Mouse (Mus musculus) heart, postnatal 0 days (tissue): ENCODE measurements at regions not wholly inside any gene's neighbourhood (a gene's known extent, or its start where the extent isn't known, plus 50 kb on each side); places are given as distances from the start of the nearest gene placed in this dataset.

ENCODE experiments used
- ATAC-seq: fragments of 200-750 bp; cut with Nextera tagmentation; 2 replicates; pipeline ENCODE4 v1.8.0; 2017; ENCODE audit warnings: low read depth, moderate number of reproducible peaks, moderate library complexity; ENCODE audit not compliant: insufficient read depth
- DNase-seq: peaks from one replicate; pipeline ENCODE4 v3.0.0-alpha.2; 2016; ENCODE audit warnings: low spot score
- H3K27ac ChIP-seq: fragments of 300-500 bp; sonication (generic); 2 replicates; pipeline ENCODE4 v1.5.1; 2014; ENCODE audit warnings: low read depth, mild to moderate bottlenecking
- H3K27me3 ChIP-seq: fragments of 300-500 bp; sonication (generic); 2 replicates; pipeline ENCODE4 v1.6.1; 2014; ENCODE audit warnings: low read length, mixed read lengths; ENCODE audit not compliant: control insufficient read depth, insufficient read depth
- H3K36me3 ChIP-seq: fragments of 300-500 bp; sonication (generic); replicated peaks from 2 replicates; pipeline ENCODE4 v1.6.1; 2014; ENCODE audit warnings: low read length, mixed read lengths; ENCODE audit not compliant: control insufficient read depth, insufficient read depth
- H3K4me1 ChIP-seq: fragments of 300-500 bp; sonication (generic); 2 replicates; pipeline ENCODE4 v1.6.1; 2014; ENCODE audit warnings: antibody characterized with exemption; ENCODE audit not compliant: control insufficient read depth, insufficient read depth
- H3K4me2 ChIP-seq: fragments of 300-500 bp; sonication (generic); 2 replicates; pipeline ENCODE4 v1.6.1; 2014; ENCODE audit warnings: low read depth, mild to moderate bottlenecking, low read length, moderate library complexity
- H3K4me3 ChIP-seq: fragments of 300-500 bp; sonication (generic); 2 replicates; pipeline ENCODE4 v1.5.1; 2014; ENCODE audit warnings: low read depth, low read length
- H3K9ac ChIP-seq: fragments of 300-500 bp; sonication (generic); replicated peaks from 2 replicates; pipeline ENCODE4 v1.6.1; 2014; ENCODE audit warnings: low read depth, low read length, mixed read lengths
- H3K9me3 ChIP-seq: fragments of 300-500 bp; sonication (generic); replicated peaks from 2 replicates; pipeline ENCODE4 v1.6.1; 2016; ENCODE audit warnings: low read length; ENCODE audit not compliant: control insufficient read depth
- CTCF ChIP-seq: IDR thresholded peaks from 2 replicates; pipeline ENCODE4 v1.5.1; 2016; ENCODE audit warnings: antibody characterized with exemption, control low read depth, low read depth
- EP300 ChIP-seq: IDR thresholded peaks from 2 replicates; pipeline ENCODE4 v1.6.1; 2016; ENCODE audit warnings: antibody characterized with exemption, low read depth
- WGBS: fragments of 180-500 bp; shearing (Covaris S2); extraction: QIAGEN DNeasy Blood & Tissue Kit; methylation state at CpG from one replicate; pipeline ENCODE4 v1.1.7; 2014; 5-methylcytosine and 5-hydroxymethylcytosine counted together

DNA sequence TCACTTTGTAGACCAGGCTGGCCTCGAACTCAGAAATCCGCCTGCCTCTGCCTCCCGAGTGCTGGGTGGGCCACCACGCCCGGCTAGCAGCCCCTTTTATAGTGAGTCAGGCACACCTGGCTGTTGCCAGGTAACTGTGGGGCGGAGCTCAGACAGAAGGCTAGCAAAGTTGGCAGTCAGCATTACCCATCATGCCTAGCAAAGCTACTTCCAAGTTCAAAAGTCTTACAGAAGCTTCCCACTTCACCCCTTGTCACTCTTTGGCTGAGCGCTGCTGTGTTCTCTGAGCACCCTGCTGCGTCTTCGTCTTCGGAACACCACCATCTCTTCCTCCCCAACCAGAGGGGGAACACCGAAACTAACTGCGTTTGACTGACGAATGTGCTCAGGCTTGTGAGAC lies 279.1 kb upstream of the Jmjd1c start:
- 87% methylated on average over 13 of the region's 13 CpGs for WGBS
- ATAC-seq: no peak
- TF ChIP-seq CTCF (no peak), EP300 (no peak)

DNA sequence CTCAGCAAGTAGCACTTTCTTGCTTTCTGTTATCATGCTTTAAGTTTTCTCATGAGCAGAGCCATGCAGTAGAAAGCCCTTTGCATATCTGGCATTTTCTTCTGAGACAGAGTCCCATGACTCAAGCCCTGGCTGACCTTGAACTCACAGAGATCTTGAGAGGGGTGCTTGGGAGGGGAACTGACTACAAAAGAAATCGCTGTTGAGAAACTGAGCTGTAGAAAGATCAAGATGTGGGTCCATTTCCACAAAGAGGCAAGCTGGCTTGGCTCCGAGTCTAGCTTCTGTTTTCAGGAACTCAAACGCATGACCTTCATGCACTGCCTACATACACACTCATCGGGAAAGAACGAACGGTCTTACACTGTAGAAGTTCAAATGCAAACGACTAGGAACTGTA lies 278.0 kb upstream of the Jmjd1c start:
- Histone ChIP-seq H3K4me3 (no peak overlapping the region), H3K4me2 (no peak overlapping the region), H3K9ac (no peak overlapping the region), H3K27ac (no peak overlapping the region), H3K9me3 (no peaks in the 10 kb centered on the region), H3K4me1 (0 out of 2 replicates have a peak, but pooled peaks cover 3% of the 10 kb centered on the region), H3K36me3 (no peaks in the 10 kb centered on the region), H3K27me3 (0 out of 2 replicates have a peak, but pooled peaks cover 3% of the 10 kb centered on the region)
- DNase-seq (no peak), ATAC-seq (no peak)
- no peak for TF ChIP-seq CTCF
- TF ChIP-seq EP300: no peak
- WGBS: 64% methylated on average over 7 of the region's 7 CpGs

More for the DNA sequence above, 279.1 kb upstream of the Jmjd1c start:
- DNase-seq: no peak
- Histone ChIP-seq H3K4me3 (no peak overlapping the region), H3K9me3 (no peaks in the 10 kb centered on the region), H3K36me3 (no peaks in the 10 kb centered on the region), H3K27ac (no peak overlapping the region), H3K4me2 (no peak overlapping the region), H3K4me1 (0 out of 2 replicates have a peak, but pooled peaks cover 3% of the 10 kb centered on the region), H3K9ac (no peak overlapping the region), H3K27me3 (0 out of 2 replicates have a peak, but pooled peaks cover 3% of the 10 kb centered on the region)

DNA sequence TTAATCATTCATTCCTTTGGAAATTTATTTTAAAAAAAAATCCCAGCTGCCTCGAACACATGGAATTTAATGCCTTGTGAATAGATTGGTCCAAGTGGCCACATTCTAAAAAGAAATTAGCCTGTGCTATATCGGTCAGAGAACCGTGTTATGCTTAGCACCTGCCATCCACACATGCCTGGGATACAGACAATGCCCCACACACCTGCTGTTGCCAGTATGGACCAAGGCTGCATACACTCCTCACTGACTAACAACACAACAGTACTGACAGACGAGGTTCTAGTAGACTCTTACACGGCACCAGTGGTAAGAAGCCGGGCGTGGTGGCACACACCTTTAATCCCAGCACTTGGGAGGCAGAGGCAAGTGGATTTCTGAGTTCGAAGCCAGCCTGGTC lies 276.4 kb upstream of the Jmjd1c start:
- WGBS: 67% methylated on average over 8 of the region's 8 CpGs
- no peak overlapping the region for H3K4me3 ChIP-seq
- 0 out of 2 replicates have a peak overlapping the region, but pooled peaks have one; percentile 2 for H3K4me2 ChIP-seq
- H3K4me1 ChIP-seq: 0 out of 2 replicates have a peak, but pooled peaks cover 3% of the 10 kb centered on the region
- no peak overlapping the region for H3K27ac ChIP-seq
- H3K9ac ChIP-seq: no peak overlapping the region
- 0 out of 2 replicates have a peak, but pooled peaks cover 3% of the 10 kb centered on the region for H3K27me3 ChIP-seq
- TF ChIP-seq EP300: no peak
- no peak for DNase-seq
- H3K36me3 ChIP-seq: no peaks in the 10 kb centered on the region
- no peaks in the 10 kb centered on the region for H3K9me3 ChIP-seq
- no peak for ATAC-seq

DNA sequence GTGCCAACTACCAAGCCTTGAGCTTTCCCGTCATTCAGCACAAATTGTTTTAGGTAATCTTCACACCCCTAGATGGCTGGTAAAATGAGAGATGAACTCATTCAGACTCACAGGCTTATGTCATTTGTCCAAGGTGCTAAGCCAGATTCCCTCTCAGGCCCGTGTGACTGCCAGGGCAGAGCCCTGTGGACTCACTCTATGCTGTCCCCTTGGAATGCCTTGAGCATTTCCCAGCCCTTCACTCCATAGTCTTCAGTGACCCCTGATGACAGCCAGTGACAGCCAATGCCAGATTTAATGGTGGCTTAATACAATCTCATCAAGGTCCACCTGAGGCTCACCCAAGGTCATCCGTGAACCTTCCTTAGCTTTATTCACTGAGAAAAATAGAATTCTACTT lies 270.2 kb upstream of the Jmjd1c start:
- H3K27me3 ChIP-seq: no peaks in the 10 kb centered on the region
- WGBS: 60% methylated on average over 3 of the region's 3 CpGs
- no peak for DNase-seq
- ATAC-seq: no peak
- no peak for TF ChIP-seq EP300
- no peak for TF ChIP-seq CTCF
- no peaks in the 10 kb centered on the region for H3K9me3 ChIP-seq
- no peaks in the 10 kb centered on the region for H3K36me3 ChIP-seq
- no peaks in the 10 kb centered on the region for H3K4me1 ChIP-seq
- H3K27ac ChIP-seq: no peak overlapping the region
- H3K4me2 ChIP-seq: no peak overlapping the region
- H3K4me3 ChIP-seq: no peak overlapping the region
- H3K9ac ChIP-seq: no peak overlapping the region

DNA sequence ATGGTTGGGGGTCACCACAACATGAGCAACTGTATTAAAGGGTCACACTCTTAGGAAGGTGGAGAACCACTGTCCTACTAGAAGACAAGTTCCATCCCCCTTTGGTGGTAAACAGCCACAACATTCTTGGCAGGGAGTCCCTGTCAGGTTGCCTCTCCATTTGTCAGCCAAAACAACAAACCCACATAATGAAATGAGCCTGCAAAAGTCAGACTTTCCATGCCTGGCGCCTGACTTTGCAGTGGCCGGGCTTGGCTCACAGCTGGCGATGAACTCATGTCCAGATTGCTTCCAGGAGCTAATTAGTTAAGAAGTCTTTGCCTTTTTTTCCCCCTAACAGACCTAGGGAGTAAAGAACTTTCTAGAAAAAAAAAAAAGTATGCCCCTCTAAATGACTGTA lies 269.6 kb upstream of the Jmjd1c start:
- WGBS: 58% methylated on average over 3 of the region's 3 CpGs

DNA sequence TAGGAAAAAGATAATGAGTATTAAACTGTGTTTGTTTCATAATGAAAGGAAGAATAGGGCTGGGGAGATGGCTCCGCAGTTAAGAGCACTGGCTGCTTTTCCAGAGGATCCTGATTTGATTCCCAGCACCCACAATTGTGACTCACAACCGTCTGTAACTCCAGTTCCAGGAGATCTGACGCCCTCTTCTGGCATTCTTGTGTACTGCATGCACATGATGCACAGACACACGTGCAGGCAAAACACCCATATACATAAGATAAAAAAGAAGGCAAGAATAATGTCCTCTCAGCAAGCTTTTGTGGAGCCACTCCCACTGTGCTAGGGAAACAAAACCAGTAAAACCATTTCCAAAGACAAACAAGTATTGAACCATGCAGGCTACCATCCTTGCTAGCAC lies 261.0 kb upstream of the Jmjd1c start:
- no peak for ATAC-seq
- no peaks in the 10 kb centered on the region for H3K9me3 ChIP-seq
- no peak overlapping the region for H3K9ac ChIP-seq

More for the DNA sequence above, 269.6 kb upstream of the Jmjd1c start:
- H3K27me3 ChIP-seq: no peaks in the 10 kb centered on the region
- no peaks in the 10 kb centered on the region for H3K36me3 ChIP-seq
- TF ChIP-seq CTCF (no peak), EP300 (no peak)
- H3K4me2 ChIP-seq: no peak overlapping the region
- no peak for ATAC-seq
- DNase-seq: no peak
- H3K9me3 ChIP-seq: no peaks in the 10 kb centered on the region
- no peak overlapping the region for H3K9ac ChIP-seq
- H3K4me1 ChIP-seq: no peaks in the 10 kb centered on the region
- H3K27ac ChIP-seq: no peak overlapping the region
- H3K4me3 ChIP-seq: no peak overlapping the region

More for the DNA sequence above, 261.0 kb upstream of the Jmjd1c start:
- Histone ChIP-seq H3K36me3 (no peaks in the 10 kb centered on the region), H3K27ac (no peak overlapping the region), H3K4me3 (no peak overlapping the region), H3K27me3 (no peaks in the 10 kb centered on the region), H3K4me2 (no peak overlapping the region), H3K4me1 (no peaks in the 10 kb centered on the region)
- 71% methylated on average over 4 of the region's 4 CpGs for WGBS
- DNase-seq: no peak
- TF ChIP-seq CTCF (no peak), EP300 (no peak)
